Mouse (Mus musculus): ENCODE data around the gene Fuz. TPM values are rescaled to one million over a fixed set of nuclear protein-coding genes. Genes with fewer than 3 reads are reported as not detected.

The Fuz gene
- polyA plus RNA-seq (2015; fragmentation: Nextera tagmentation; extraction: Ambion mirVana) = 14.9 and 17.9 TPM in 2 replicates

DNA sequence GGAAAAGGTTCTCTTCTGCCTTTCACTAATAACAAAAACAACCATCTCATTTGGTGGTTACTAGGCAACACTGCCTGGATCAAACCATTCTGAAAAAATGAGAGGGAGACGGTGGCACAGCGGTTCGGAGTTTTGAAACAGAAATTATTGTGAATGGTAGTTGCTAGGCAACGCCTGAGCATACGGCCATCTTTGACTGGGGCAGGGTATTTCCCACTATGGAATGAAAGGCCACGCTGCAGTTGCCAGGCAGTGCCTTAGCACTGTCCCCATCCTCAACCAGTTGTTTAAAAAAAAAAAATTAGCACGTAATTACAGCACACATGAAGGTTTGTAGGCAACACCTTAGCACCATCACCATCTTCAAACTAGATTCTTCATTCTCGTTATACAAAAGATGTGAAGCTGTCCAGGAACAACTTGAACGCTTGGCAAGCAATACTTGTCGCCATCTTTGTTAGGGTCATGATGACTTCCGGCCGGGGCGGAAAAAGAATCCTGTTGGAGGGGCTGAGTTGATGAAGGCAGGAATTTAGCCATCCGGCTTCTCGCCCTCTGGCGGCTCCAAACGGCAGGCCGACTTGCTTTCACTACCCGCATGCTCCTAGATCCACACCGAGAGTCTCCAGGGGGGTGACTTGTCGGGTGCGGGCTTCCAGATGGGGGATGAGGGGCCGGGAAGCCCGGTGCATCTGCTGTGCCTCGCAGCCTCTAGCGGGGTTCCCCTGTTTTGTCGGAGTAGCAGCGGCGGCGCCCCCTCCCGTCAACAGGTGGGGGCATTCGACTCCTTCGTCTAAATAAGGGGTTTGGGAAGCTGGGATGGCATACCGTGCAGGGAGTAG lies at the start of gene Fuz:
Gene Fuz, plus strand, starts transcription at position 487 of the 842 bp plus-strand sequence.
- under 1% methylated on average over 34 of the region's 34 CpGs for WGBS
- peaks cover 61% of the 10 kb centered on the region for H3K4me1 ChIP-seq (replicated peaks)
- H3K27me3 ChIP-seq = no peaks in the 10 kb centered on the region
- H3K9ac ChIP-seq = peak within 1 kb of the TSS; percentile 72
- peaks cover 21% of the 10 kb centered on the region for H3K36me3 ChIP-seq
- ATAC-seq (ENCODE audit: low read depth) = peak; percentile 82
- H3K4me2 ChIP-seq = peak within 1 kb of the TSS; percentile 68
- peak within 1 kb of the TSS; percentile 54 for H3K4me3 ChIP-seq
- no peaks in the 10 kb centered on the region for H3K9me3 ChIP-seq
- H3K27ac ChIP-seq (replicated peaks) = peak within 1 kb of the TSS; percentile 98

DNA sequence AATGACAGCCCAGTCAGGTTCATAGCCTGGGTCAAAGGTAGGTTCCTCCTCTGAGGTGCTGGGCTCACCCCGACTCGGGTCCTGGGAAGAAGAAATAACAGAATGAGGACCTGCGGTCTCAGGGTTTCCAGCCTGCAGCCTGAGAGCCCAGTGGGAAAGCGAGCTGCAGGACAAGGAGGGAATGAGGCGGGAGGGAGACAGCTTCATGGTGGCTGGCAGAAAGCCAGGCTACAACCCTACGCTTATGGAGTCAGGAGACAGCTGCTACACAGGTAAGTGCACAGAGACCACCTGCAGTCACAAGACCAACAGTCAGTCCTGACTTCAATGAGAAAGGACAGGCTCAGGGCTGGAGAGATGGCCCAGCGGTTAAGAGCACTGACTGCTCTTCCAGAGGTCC lies 49.1 kb upstream of the Fuz start:
- WGBS = 92% methylated on average over 7 of the region's 7 CpGs

GRCm38 (mm10) chr7:44847772-44848171 lies 48.1 kb upstream of the Fuz start:
- WGBS = 86% methylated on average over 5 of the region's 5 CpGs
- peak overlapping the region; percentile 98 for H3K27ac ChIP-seq (replicated peaks)
- peaks cover 46% of the 10 kb centered on the region for H3K36me3 ChIP-seq
- H3K4me2 ChIP-seq = peak overlapping the region; percentile 84
- peak overlapping the region; percentile 74 for H3K9ac ChIP-seq
- no peak for ATAC-seq (ENCODE audit: low read depth)
- H3K9me3 ChIP-seq = no peaks in the 10 kb centered on the region
- peak overlapping the region; percentile 84 for H3K4me3 ChIP-seq
- H3K4me1 ChIP-seq (replicated peaks) = peaks cover 30% of the 10 kb centered on the region
- no peaks in the 10 kb centered on the region for H3K27me3 ChIP-seq

More for the DNA sequence above, 49.1 kb upstream of the Fuz start:
- Histone ChIP-seq H3K4me1 (replicated peaks) (peaks cover 24% of the 10 kb centered on the region), H3K9ac (no peak overlapping the region), H3K27me3 (peaks cover 7% of the 10 kb centered on the region), H3K36me3 (peaks cover 51% of the 10 kb centered on the region), H3K4me3 (no peak overlapping the region), H3K4me2 (no peak overlapping the region), H3K9me3 (no peaks in the 10 kb centered on the region), H3K27ac (replicated peaks) (no peak overlapping the region)
- no peak for ATAC-seq (ENCODE audit: low read depth)

DNA sequence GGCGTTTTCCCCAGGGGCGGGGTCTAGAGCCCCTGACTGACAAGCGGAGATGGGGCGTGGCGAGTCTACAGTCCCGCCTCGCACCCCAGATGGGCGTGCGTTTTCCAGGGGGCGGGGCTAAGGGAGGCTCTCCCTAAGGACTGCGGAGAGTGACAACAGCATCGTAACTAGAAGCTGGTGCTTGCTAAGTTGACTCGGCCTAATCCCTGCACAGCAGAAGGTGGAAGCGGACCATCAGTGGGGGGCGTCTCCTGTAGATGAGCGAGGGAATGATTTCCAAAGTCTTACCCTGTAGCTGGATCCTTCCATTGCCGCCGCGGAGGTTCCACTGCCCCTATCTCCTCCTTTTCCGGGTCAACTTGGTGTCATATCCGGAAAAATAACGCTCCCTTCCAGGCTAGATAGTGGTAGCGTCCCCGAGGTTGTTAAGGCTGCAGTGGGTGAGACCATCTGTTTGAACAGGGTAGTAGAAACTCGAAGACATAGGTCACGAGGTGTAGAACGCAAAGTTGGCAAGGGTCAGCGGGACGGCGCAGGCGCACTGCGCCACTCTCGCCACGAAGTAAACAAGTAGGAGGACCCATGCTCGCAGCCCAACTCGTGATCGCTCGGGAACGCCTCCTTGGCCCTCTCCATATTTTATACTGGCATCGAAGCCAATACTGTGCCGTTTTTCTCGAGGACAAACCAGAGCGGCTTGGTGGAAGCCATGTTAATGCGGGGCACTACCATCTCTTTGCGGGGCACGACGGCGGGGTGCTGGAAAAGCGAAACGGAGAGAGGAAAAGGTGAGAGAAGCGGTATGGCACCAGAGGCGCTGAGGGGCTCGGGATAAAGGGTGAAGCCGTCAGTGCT lies 47.1 kb upstream of the Fuz start, which contains the start of the genes Akt1s1 and Tbc1d17:
Gene Akt1s1, plus strand, starts transcription at position 431 of the 855 bp plus-strand sequence.
Gene Tbc1d17, minus strand, starts transcription at position 519 of the 855 bp plus-strand sequence.
- Histone ChIP-seq H3K36me3 (peaks cover 44% of the 10 kb centered on the region), H3K9ac (peak within 1 kb of the TSS; percentile 89), H3K4me3 (peak within 1 kb of the TSS; percentile 84), H3K27me3 (no peaks in the 10 kb centered on the region), H3K27ac (replicated peaks) (peak within 1 kb of the TSS; percentile 98), H3K4me2 (peak within 1 kb of the TSS; percentile 84), H3K4me1 (replicated peaks) (peaks cover 40% of the 10 kb centered on the region), H3K9me3 (no peaks in the 10 kb centered on the region)
- peak; percentile 88 for ATAC-seq (ENCODE audit: low read depth)
- WGBS = under 1% methylated on average over 54 of the region's 54 CpGs

GRCm38 (mm10) chr7:44849416-44850111 lies 46.3 kb upstream of the Fuz start:
- Histone ChIP-seq H3K27ac (replicated peaks) (peak overlapping the region; percentile 98), H3K4me3 (peak overlapping the region; percentile 84), H3K9me3 (no peaks in the 10 kb centered on the region), H3K4me2 (peak overlapping the region; percentile 84), H3K27me3 (no peaks in the 10 kb centered on the region), H3K9ac (peak overlapping the region; percentile 89), H3K36me3 (peaks cover 39% of the 10 kb centered on the region), H3K4me1 (replicated peaks) (peaks cover 48% of the 10 kb centered on the region)
- under 1% methylated on average over 41 of the region's 41 CpGs for WGBS
- ATAC-seq (ENCODE audit: low read depth) = peak; percentile 79

GRCm38 (mm10) chr7:44850146-44850545 lies 45.7 kb upstream of the Fuz start:
- H3K4me2 ChIP-seq = peak overlapping the region; percentile 84
- peak overlapping the region; percentile 89 for H3K9ac ChIP-seq
- peak overlapping the region; percentile 98 for H3K27ac ChIP-seq (replicated peaks)
- peak overlapping the region; percentile 84 for H3K4me3 ChIP-seq
- H3K36me3 ChIP-seq = peaks cover 33% of the 10 kb centered on the region
- H3K27me3 ChIP-seq = no peaks in the 10 kb centered on the region
- H3K9me3 ChIP-seq = no peaks in the 10 kb centered on the region
- under 1% methylated on average over 33 of the region's 33 CpGs for WGBS
- peak; percentile 38 for ATAC-seq (ENCODE audit: low read depth)
- peaks cover 53% of the 10 kb centered on the region for H3K4me1 ChIP-seq (replicated peaks)

- peak overlapping the region; percentile 98 for H3K27ac ChIP-seq (replicated peaks)
- 83% methylated on average over 8 of the region's 8 CpGs for WGBS
- peaks cover 25% of the 10 kb centered on the region for H3K36me3 ChIP-seq
- no peaks in the 10 kb centered on the region for H3K9me3 ChIP-seq
- ATAC-seq (ENCODE audit: low read depth) = no peak
- peaks cover 62% of the 10 kb centered on the region for H3K4me1 ChIP-seq (replicated peaks)
- H3K9ac ChIP-seq = peak overlapping the region; percentile 89
- peak overlapping the region; percentile 84 for H3K4me2 ChIP-seq
- H3K4me3 ChIP-seq = peak overlapping the region; percentile 84
- H3K27me3 ChIP-seq = no peaks in the 10 kb centered on the region
Measured at GRCm38 (mm10) chr7:44850789-44851624, 44.9 kb upstream of the Fuz start.

- Histone ChIP-seq H3K4me2 (no peak overlapping the region), H3K9ac (peak overlapping the region; percentile 89; the same call in 1 of the 2 replicates), H3K4me3 (no peak overlapping the region), H3K27ac (replicated peaks) (no peak overlapping the region), H3K36me3 (peaks cover 18% of the 10 kb centered on the region), H3K9me3 (no peaks in the 10 kb centered on the region), H3K4me1 (replicated peaks) (peaks cover 69% of the 10 kb centered on the region), H3K27me3 (no peaks in the 10 kb centered on the region)
- 92% methylated on average over 12 of the region's 12 CpGs for WGBS
- no peak for ATAC-seq (ENCODE audit: low read depth)
Measured at GRCm38 (mm10) chr7:44851625-44852234, 44.1 kb upstream of the Fuz start.

- Histone ChIP-seq H3K4me2 (peak overlapping the region; percentile 77; the same call in 1 of the 2 replicates), H3K4me1 (replicated peaks) (peaks cover 67% of the 10 kb centered on the region), H3K9me3 (no peaks in the 10 kb centered on the region), H3K36me3 (peaks cover 16% of the 10 kb centered on the region), H3K27ac (replicated peaks) (no peak overlapping the region), H3K4me3 (no peak overlapping the region), H3K27me3 (no peaks in the 10 kb centered on the region), H3K9ac (no peak overlapping the region)
- 91% methylated on average over 36 of the region's 36 CpGs for WGBS
- no peak for ATAC-seq (ENCODE audit: low read depth)
Measured at GRCm38 (mm10) chr7:44852259-44853027, 43.4 kb upstream of the Fuz start.

- WGBS = 98% methylated on average over 2 of the region's 2 CpGs
- peaks cover 66% of the 10 kb centered on the region for H3K4me1 ChIP-seq (replicated peaks)
- no peak for ATAC-seq (ENCODE audit: low read depth)
- H3K4me2 ChIP-seq = peak overlapping the region; percentile 77; the same call in 1 of the 2 replicates
- H3K36me3 ChIP-seq = peaks cover 16% of the 10 kb centered on the region
- no peak overlapping the region for H3K27ac ChIP-seq (replicated peaks)
- H3K9me3 ChIP-seq = no peaks in the 10 kb centered on the region
- no peaks in the 10 kb centered on the region for H3K27me3 ChIP-seq
- peak overlapping the region; percentile 81; the same call in 1 of the 2 replicates for H3K9ac ChIP-seq
- H3K4me3 ChIP-seq = no peak overlapping the region
Measured at GRCm38 (mm10) chr7:44853065-44853464, 42.8 kb upstream of the Fuz start.

Data from neural tube, embryonic 13.5 days (tissue).